Mouse (Mus musculus) brain, embryonic 14.5 days (tissue): Measurements from ENCODE around the gene Frrs1l.

Experiments
- CTCF ChIP-seq: fragments of 200-500 bp; IDR thresholded peaks from 2 replicates; pipeline ENCODE4 v1.5.1; 2012; ENCODE audit warnings: inconsistent platforms, mild to moderate bottlenecking, moderate library complexity, borderline replicate concordance; ENCODE audit not compliant: insufficient read depth, insufficient read length; ENCODE audit errors: extremely low read depth
- POLR2A ChIP-seq: fragments of 200-500 bp; IDR thresholded peaks from 2 replicates; pipeline ENCODE4 v1.6.1; 2012; ENCODE audit warnings: mild to moderate bottlenecking, inconsistent platforms, borderline replicate concordance; ENCODE audit not compliant: poor library complexity, insufficient read depth, insufficient read length, severe bottlenecking; ENCODE audit errors: extremely low read depth

DNA sequence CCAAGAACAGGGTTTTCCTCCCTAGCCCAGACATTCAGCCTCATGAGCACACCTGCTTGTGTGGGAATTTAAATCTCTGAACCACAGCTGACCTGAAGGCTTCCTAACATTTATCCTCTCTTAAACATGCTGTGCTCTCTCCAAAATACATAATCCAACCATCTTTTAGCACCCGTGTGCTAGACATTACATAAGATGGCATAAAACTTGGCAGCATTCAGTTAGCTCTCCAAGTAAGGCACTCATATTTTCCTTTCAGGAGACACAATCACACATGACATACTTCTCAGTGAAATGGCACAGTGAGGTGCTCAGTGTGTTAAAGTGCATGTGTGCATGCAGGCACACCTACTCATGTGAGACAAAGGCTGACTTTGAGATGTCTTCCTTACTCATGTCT, 47.6 kb downstream of the Frrs1l start:
- TF ChIP-seq CTCF (no peak), POLR2A (no peak)
